Mouse (Mus musculus) large intestine, adult 2 months (tissue): ENCODE data around the gene Arhgap11a. TPM values are rescaled to one million over a fixed set of nuclear protein-coding genes. Genes with fewer than 3 reads are reported as not detected.

Experiments
- DNase-seq: peaks from one replicate; pipeline ENCODE4 v3.0.0-alpha.2; 2012; ENCODE audit warnings: low read depth, low spot score
- whole genome bisulfite sequencing: fragments of 180-500 bp; shearing (Covaris S2); methylation state at CpG from one replicate; pipeline ENCODE4 v1.1.7; 2018; 5-methylcytosine and 5-hydroxymethylcytosine counted together
- polyA plus RNA-seq: library from polyadenylated mRNA; depleted of rRNA; stranded (reverse); fragments of >200 nt; gene quantifications from 2 replicates; pipeline ENCODE4 v1.2.3, GENCODE M21; 2012; rRNA removed

The Arhgap11a gene
- polyA plus RNA-seq, result 3.7 and 4.5 TPM in 2 replicates

DNA sequence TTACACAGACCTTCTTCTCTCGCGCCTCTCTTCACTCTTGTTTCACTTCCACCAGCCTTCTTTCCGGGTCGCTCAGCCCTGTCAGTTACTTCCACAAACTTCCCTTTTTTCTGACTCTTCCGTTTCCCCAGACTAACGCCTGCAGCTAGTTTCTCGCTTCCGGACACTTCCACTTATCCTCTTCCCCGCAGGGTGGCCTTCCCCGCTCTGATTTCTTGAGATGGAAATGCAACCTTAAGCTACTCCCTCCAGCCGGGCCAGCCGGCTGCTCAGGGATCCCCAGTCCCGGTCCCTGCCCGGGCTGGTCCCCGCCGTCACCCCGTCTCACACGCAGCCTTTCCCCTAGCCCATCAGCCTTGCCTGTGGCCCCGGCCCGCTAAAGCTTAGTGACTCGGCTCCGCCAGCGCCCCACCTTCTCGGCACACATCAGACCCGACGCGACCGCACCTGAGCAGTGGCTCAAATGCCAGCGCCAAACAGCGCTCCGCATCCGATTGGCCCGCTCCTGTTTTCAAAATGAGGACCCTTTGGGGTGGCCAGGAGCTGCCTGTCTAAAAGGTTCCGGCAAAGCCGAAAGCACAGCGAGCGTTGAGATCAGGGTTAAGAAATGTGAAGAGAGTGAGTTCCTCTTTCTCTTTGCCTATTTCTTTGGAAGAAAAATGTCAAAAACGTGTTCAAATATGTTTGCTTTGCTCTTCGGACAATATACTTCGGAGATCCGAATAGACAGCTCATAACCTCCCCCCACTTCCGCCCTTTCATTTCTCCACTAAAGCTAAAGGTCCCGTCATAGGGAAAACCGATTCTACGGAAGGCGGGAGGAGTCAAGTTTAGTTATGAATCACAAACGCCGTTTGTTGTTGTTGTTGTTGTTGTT is at the start of gene Arhgap11a:
Gene Arhgap11a, minus strand, starts transcription at position 417 of the 877 bp plus-strand sequence.
- WGBS, result under 1% methylated on average over 48 of the region's 48 CpGs
- peak; percentile 86 for DNase-seq

DNA sequence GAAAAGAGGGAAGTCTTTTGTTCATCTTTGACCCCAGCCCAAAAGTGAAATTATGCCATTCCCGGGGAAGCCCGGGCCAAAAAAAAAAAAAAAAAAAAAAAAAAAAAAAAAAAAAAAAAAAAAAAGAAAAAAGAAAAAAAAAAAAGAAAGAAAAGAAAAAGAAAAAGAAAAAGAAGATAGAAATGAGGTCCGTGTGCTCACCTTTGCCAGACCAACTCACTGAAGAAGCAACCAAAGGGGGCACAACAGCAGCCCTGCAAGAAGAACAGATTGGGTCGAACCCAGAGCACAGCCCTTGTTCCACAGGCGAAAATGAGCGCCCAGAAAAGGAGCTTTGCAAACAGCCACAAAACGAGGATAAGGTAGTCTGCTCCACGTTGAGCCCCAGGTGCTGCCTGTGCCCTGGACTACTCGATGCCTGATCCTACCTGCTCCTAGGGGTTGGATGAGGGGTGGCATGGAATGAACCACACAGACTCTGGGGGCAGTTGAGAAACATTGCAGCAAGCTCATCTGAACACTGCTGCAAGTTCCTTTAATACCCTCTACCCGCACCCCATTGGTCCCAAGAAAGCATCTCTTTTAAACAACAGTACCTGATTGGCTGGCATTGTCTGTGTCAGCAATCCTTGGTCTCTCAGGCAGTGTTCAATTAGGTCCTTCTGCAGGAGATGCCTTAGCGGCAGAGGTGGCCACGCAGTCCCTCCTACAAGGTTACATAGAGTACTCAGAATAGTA is 45.1 kb upstream of the Arhgap11a start:
- 76% methylated on average over 10 of the region's 12 CpGs for WGBS
- DNase-seq, result no peak

DNA sequence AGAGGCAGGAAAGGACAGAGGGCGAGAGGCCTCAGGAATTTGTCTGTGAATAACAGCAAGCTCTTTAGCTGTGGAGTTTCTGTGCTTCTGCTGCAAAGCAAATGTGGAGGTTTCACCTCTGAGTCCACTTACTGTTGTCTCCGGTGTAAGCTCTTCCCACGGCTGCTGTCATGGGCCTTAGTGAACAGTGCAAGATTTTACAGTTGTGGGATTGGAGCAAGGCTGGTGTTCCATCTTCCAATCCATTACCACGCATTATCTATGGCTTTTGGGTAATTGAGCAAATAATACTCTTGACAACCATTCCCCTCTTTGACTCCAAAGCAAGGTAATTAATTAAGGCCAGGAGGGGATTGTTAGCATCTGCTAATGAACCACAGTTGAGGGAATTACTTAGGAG is 38.7 kb upstream of the Arhgap11a start:
- WGBS, result 70% methylated on average over 4 of the region's 4 CpGs

DNA sequence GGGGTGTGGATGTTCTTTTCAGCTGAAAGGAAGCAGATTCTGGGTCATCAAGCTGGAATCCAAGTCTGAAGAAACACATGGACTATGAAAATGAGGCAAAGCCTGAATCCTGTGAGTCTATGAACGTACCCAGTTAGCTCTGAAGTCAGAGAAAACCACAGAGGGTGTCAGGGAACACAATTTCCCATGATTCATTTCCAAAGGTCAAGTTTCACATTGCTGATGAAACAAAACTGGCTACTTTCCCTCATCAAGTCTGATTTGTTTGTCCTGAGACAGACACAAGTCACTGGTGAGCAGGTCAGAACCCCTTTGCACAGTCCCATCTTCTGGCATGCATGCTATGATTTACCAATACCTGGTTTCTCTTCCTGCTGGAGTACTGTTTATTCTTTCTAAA is 37.6 kb upstream of the Arhgap11a start:
- 38% methylated on average over 1 of the region's 1 CpGs for WGBS
- DNase-seq, result no peak

More for the DNA sequence above, 38.7 kb upstream of the Arhgap11a start:
- DNase-seq, result no peak

DNA sequence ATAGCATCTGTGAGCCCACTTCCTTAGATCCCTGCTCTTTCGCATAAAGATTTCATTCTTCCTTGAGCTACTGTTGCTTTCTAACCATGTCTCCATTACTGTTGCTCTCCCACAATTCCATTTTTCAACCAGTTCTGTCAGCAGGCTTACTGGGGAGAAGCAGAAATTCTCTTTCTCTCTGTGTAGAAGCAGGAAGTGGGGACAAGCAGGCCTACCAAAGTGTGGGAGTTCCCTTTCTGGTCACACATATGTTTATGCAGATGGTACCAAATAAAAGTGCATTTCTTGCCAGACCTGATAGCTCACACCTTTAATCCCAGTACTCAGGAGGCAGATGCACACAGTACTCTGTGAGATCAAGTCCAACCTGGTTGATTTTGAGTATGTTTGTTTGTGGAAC is 21.7 kb upstream of the Arhgap11a start:
- 84% methylated on average over 1 of the region's 1 CpGs for WGBS
- DNase-seq, result no peak

DNA sequence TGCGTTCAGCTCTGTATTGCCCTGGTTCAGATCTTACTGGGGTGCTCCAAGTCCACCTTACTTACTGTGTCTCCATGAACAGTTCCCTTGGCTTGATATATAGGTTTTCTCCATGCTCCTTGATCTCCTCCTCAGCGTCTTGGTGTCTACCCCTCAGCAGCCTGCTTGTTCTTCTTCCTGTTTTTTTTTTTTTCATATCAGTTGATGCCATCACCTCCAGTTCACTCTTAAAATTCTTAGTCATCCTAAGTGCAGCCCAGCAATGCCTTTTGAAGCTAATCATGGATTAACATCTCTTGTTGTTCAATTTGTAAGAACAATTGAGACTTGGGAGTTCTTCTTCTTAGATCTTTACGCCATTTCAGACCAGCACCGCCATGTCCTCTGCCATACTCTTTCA is 19.9 kb upstream of the Arhgap11a start:
- no peak for DNase-seq
- WGBS, result 80% methylated on average over 4 of the region's 4 CpGs

DNA sequence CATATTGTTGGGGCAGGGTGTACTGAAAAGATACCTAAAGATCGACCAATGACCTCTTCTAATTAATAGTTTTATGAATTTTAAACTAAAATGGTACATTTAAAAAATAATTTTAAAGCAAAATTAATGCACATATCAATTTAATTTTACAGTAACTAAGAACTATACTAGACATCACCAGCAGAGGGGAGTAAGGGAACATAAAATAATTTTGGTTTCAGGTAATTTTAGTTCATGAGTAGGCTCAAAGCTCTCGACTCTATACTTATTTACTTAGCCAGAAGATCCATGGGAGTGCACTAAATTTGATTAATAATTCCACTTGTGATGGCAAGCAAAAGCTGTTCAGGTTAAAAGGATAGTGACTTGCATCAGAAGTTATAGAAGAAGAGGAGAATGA is 17.7 kb upstream of the Arhgap11a start:
- WGBS, result 17% methylated on average over 2 of the region's 2 CpGs
- DNase-seq, result no peak

DNA sequence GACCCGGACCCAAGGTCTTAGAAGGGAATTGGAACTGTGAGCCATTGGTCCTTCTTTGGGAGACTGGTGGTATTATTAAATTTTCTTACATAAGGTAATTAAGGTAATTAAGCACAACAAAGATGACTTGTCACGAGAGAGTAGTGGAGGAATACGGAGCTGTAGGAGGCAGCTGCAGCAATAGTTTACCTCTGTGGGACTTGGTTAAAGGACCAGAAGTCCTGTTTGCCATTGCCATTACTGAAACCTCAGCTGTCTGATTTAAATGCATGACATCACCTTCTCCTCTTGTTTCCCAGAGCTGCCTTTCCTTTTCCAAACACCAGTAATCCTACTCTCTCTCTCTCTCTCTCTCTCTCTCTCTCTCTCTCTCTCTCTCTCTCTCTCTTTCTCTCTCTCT is 680 bp upstream of the Arhgap11a start:
- DNase-seq, result no peak
- WGBS, result under 1% methylated on average over 3 of the region's 3 CpGs

DNA sequence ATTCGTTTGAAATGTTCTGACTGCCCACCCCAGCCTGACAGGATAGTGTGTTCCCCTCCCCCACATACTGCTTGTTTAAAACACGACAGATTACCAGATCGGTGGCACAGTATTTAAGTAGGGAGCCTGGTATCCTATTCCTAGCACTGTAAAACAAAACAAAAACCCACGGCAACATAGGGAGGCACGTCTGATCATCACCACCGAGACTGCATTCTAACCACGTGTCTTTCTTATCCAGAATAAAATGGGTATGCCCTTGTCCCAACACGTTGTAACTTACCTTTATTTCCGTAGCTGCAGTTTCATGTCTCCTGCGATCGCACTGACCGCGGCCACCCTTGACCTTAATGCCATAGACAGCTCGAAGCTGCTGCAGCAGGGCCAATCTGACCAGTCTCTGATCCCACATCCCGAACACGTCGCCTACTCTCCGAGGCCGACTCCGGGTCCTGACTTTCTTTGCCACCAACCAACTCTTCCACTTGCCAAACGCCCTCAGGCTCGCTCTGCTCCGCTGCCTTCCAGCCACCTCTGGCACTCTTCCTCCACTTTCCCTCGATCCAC is 700 bp downstream of the Arhgap11a start:
- under 1% methylated on average over 24 of the region's 24 CpGs for WGBS
- DNase-seq, result no peak

DNA sequence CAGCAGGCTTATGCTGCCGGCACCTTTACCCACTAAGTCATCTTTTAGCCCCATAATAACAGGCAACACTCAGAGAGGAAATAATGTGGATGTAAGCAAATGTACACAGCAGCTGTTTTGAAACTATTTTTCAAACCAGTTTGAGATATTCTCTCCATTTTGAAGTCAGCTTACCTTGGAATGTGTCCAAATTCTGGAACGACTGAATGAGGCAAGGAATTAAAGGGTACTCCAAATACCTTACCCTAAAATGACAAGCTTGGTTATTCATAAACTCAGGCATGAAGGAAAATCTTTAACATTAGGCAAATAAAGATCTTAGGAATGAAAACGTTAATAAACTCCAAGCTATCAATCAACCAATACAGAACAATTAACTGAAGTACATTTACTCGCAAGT is 3.4 kb downstream of the Arhgap11a start:
- DNase-seq, result no peak
- 39% methylated on average over 4 of the region's 4 CpGs for WGBS

DNA sequence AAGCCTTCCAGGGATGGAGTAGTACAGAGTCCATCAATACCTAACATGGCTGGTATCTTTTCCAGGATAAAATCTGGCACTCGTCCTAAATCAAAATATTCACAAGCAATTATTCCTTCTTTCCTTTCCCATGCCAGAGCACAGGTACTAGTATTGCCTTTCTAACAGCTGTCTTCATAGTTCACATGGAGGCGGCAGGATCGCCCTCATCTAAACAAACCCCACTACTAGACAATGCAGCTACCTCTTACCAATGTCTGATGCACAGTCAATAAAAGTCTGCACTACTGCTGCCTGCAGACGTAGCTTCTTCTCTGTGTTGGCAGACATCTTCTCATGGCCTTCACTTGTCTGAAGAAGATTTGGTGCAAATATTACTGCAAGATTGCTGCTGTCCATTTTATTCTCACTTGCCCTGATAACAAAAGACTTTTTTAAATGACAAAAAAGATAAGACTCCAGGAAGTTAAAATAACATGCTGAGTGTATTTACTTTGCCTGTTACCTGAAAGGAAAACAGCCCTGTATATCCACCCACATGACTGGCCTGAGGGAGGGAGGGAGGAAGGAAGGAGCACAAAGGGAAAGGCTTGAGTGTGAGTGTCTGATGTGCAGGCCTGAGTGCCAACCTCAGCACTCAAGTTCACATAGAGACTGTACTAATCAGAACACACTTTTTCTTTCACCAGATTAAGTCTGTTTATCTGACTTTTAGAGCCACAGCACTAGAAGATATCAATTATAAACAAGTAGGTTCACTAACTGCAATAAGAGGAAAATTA is 6.6 kb downstream of the Arhgap11a start:
- no peak for DNase-seq
- WGBS, result 69% methylated on average over 4 of the region's 4 CpGs

DNA sequence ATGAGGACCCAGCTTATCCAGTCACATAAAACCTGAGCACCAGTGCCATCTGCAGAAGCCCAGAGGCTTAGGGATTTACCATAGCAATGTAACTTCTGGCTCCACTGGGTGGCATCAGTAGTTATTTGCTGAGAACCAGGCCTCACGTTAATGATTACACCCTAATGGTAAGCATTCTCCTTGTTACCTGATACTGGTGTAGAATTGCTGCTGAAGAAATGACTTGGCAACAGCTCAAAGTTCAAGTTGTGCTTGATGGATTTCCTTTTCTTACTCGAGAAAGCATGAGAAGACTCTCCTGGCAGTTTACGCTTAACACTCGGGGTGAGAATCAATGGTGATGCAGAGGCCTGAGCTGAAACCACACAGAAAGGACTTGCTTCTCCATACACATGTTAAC is 9.0 kb downstream of the Arhgap11a start:
- 29% methylated on average over 4 of the region's 4 CpGs for WGBS
- peak; percentile 32 for DNase-seq

DNA sequence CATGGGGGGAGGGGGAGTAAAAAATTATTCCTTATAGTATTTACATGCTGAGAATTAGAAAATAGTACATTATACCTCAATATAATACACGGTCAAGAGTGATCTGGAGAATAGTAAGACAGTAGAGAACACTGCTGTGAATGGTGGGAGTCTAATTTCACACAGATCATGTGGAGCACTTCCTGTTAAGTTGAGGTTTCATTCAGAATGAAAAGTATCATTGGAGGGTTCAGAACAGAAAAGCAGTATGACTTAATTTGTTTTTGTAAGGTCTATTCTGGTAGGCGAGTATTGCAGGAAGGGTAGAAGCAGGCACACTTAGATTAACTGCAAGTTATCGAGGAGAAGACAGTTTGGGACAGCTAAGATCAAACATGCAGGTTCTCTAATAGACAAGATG is 13.2 kb downstream of the Arhgap11a start:
- 80% methylated on average over 3 of the region's 3 CpGs for WGBS
- no peak for DNase-seq

DNA sequence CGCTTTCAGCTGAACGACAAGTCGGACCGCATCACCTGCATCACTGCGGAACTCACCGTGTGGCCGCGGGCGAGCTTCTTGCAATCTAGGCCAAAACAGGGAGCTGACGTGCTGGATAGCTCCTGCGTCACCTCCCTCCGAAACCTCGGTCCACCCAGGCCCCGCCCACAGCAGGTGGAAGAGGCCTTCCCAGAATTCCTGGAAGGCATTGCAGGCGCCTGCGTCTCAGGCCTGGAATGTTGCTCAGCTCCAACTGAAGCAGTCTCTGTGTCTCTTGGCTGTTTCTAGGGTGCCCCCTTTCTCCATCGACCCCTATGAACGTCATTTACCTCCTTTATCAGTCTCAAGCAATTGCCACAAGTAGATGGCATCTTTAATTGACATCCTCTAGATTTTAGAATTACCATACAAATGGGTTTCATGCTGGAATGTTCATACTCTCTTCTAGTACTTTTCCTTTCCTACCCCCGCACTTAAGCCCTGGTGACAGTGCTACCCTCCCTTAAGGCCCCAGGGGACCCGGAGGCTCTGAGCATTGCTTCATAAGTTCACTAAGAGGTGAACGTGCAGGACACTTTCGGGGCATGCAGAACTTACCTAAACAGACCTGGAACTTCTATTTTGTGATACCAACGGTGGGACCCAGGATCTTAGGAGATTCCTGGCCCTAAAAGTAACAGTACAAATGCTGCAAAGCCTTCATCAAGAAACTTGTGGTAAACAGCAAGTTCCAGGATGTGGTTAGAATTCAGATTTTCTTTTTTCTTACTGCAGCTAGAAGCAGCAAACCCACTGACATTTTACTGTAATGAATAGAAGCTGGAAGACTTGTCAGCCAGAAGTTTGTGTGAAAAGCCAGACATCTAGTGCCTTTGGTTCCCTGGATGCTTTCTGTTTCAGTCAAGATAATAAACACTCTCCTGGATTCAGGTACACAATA is 19.2 kb downstream of the Arhgap11a start, which contains the start of gene Scg5:
Gene Scg5, minus strand, starts transcription at position 179 of the 940 bp plus-strand sequence.
- 21% methylated on average over 23 of the region's 23 CpGs for WGBS
- DNase-seq, result peak; percentile 39

DNA sequence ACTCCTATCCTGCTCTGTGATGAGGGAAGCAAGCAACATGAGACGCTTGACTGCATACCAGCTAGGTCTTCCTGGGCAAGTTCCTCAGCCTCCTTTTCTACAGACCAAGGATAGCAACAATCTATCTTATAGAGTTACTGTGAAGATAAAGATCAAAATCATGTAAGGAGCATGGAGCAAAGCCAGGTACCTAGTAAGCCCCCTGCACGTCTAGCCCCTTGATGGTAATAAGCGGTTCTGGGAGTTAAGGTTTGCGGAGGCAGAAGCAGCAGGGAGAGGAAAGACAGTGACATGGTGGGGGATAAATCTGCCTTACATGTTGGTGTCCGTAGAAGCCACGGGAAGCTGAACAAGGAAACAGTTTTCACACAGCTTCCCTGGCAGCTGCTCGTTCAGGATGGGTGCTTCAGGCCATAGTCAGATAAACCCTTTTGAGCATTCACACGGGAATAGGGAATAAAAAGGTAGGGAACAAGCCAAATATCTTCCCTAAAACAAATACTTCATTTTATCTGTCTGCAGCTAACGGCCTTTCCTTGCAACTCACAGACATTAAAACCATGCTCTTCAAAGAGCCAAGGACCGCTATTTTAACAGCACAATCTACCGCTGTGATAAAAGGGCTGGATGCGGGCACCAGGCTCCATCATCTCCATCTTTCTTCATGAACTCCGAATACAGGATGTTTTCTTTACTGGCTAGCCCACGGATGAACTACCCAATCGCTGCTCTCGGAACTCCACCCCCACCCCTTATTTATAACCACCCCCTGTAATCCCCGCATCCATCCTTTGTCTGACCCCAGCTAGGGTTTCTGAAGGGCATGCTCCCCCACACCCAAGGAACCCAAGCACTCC is 20.1 kb downstream of the Arhgap11a start:
- WGBS, result 36% methylated on average over 17 of the region's 17 CpGs
- DNase-seq, result no peak

DNA sequence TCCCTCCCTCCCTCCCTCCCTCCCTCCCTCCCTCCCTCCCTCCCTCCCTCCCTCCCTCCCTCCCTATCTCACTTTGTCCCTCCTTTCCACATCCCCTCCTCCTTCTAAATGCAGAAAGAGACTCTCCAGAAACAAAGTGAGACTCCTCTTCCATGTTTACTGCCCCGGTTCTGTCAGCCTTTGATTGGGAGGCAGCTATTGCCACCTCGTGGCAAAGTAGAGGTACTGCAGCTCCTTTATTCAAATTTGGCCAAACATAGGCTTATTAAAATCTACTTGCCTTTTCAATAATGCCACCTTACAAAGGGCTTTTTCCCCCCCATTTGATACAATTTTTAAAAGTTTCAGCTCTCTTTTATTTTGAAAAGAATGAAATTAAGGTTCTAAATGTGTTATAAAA is 24.6 kb downstream of the Arhgap11a start:
- DNase-seq, result no peak
- 2% methylated on average over 2 of the region's 2 CpGs for WGBS

DNA sequence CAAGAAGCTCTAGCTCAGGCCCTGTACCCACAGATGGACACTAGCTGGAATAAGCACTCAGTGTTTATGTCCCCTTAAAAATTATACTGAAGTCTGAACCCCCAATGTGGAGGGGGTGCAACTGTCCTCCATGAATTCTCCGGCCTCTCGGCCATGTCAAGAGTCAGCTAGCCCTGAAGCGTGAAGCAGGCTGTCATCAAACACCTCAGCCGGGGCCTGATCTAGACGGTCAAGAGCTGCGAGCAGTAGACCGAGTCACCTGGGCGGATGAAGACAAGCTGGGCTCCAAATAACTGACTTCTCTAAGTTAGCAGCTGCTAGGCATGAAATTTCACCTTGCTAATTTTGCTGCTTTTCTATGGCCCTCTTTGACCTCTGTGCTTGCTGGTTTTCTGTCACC is 26.1 kb downstream of the Arhgap11a start:
- WGBS, result 97% methylated on average over 8 of the region's 8 CpGs
- DNase-seq, result no peak
